Mouse (Mus musculus): Measurements from ENCODE around the gene Tshr.
"Not testable (repeated sequence)": the region's sequence is repeated elsewhere in the genome, so short reads cannot be mapped to it uniquely, and the experiment has no call there.

Gene Tshr

DNA sequence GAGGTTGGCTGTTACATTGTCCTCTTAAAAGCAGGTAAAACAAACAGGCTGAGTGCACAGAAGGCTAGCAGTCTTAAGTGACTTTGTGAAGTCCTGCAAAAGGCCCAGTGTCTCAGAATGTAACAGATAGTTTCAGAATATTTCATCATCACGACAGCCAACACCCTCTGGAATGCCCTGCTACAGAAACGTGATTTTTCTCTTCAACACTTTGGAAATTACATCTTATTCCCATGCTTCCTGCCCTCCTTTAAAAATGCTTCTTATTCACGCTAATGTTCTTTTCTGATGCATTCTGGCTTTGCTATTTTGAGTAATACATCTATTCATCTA is 111.8 kb downstream of the Tshr start:
- no peak for DNase-seq (ENCODE audit: low spot score in 2 of 2)

DNA sequence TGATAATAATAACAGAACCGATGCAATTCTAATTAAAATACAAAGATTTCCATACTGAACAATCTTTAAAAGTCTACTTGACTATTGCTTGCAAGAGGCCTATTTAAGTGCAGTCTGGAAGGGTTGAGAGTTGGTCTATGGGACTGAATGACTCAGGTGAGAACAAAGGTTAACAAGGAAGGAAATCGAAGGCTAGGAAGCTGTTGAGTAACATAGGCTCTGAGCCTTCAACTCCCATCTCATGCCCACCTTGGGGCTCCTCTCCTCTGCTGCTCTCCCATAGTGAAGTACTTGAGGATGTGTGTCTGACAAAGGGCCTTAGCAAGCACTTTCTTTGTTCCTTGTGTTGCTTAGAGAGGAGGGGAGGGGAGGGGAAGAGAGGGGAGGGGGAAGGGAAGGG is 116.1 kb downstream of the Tshr start:
- DNase-seq (ENCODE audit: low spot score in 2 of 2): no peak

DNA sequence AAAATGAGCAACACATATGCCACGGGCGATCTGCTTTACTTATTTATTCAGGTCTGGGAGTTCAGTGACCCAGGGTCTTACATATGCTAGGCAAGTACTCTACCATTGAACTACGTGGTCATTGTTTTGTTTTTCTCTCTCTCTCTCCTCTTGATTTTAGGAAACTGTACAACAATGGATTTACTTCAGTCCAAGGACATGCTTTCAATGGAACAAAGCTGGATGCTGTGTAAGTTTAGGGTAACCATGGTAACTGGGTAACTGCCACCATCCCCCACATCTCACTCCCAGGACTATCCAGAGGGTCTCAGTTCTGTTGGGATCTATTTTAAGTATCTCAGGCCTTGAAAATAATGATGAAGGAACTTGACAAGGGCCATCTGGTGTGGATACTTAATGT is 127.4 kb downstream of the Tshr start:
- DNase-seq (ENCODE audit: low spot score in 2 of 2): no peak

- no peak for DNase-seq (ENCODE audit: low spot score in 2 of 2)
These were observed 129.6 kb downstream of the Tshr start for GRCm38 (mm10) chr12:91513980-91514379.

DNA sequence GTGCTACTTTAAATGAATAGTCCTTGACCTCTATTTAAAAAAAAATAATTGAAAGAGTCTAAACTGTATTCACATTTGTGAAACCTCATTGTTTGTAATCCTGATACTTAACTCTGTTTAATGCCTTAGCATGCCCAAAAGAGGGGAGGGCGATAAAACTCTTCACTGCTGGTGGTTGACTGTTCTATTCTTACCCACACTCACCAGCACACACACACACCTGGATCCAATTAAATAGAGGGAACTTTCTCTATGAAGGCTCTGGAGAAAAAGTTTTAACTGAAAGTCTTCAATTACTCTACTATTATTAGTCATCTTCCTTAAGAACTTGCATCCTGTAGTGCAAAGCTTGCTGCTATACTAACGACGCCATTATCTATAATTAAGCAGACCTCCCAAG is 133.4 kb downstream of the Tshr start:
- no peak for DNase-seq (ENCODE audit: low spot score in 2 of 2)

DNA sequence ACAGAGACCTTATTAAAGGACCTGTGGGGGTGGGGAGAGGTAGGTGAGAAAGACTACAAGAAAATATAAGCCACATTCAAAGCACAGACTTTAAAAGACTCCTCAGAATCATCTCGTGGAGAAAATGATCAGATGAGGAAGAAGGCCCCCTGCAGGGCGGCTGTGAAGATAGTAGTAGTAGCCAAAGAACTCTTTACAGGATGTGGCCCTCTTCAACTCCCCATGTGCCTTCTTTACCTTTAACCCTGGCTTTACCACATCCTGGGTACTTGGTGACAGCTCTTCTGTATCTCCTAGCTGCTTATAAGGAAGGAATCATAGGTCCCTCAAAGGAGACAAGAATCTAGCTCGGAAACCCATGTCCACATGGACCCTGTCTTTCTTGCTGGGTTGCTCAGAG is 139.3 kb downstream of the Tshr start:
- no peak for DNase-seq (ENCODE audit: low spot score in 2 of 2)

GRCm38 (mm10) chr12:91534514-91534913 is 150.2 kb downstream of the Tshr start:
- no peak for DNase-seq (ENCODE audit: low spot score in 2 of 2)

GRCm38 (mm10) chr12:91540202-91540601 is 155.8 kb downstream of the Tshr start:
- no peak for DNase-seq (ENCODE audit: low spot score in 2 of 2)

DNA sequence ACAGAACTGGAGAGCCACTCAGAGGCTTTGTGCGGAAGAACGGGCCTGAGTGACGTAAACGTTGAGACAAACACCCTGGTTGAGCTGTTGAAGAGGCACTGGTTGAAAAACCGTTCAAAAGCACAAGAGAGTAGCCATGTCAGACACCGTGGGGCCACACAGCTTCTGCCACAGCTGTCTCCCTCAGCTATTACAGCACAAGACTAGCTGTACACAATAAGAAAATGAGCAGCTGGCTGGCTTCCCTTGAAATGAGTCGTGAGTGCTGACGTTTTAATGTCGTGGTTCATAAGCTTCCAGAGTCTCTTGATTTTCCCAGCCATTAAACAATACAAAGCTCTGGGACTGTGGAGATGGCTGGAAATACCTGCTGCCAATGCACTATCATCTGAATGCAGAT is 165.1 kb downstream of the Tshr start:
- no peak for DNase-seq (ENCODE audit: low spot score in 2 of 2)

GRCm38 (mm10) chr12:91551773-91552526 is 167.6 kb downstream of the Tshr start:
- DNase-seq (ENCODE audit: low spot score in 2 of 2): peak in 1 of 2 experiments; percentile 42

DNA sequence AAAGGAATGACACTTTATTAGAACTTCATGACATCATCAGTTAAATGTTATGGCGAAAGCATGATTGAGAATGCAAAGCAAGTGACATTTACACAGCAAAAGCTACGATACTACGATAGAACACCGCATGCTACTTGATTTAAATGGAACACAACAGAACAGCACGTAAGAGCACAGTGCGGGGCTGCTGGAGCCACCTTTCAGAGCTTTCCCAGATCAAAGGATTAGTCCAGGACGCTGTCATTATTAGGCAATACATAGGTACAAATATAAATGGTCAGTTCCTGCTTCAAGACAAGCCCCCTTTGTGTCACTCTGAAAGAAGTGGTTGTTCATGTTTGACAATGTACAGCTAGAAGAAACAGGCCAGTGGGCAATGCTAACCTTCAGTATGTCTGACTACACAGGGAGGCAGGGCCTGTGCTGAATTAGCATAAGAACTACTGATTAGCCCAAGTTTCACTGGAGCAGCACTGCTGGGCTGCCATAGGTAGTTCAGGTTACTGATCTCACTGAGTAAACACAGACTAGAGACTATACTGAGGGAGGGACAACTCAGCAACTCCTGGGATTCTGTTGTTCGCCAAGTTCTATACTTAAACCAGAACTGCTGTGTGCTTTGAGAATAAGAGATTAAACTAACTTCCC is 173.1 kb downstream of the Tshr start:
- DNase-seq (ENCODE audit: low spot score in 2 of 2): not testable (repeated sequence)

DNA sequence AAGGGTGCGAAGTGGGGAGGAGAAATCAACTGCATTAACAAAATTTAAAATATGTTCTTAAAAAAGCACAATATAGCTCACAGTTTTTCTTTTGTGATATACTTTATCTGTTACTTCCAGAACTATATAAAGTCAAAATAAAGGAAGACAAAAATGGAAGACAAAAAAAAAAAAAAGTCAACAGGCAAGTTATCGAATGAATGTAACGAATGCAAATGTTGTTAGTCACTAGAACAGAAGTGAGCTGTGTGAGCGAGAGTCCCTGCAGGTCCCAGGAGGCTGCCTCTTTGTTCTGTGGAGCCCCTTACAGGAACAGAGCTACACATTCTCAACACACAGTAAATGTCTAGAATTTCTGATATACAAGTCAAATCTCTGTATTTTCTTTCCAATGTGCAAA is 173.8 kb downstream of the Tshr start:
- DNase-seq (ENCODE audit: low spot score in 2 of 2): not testable (repeated sequence)

DNA sequence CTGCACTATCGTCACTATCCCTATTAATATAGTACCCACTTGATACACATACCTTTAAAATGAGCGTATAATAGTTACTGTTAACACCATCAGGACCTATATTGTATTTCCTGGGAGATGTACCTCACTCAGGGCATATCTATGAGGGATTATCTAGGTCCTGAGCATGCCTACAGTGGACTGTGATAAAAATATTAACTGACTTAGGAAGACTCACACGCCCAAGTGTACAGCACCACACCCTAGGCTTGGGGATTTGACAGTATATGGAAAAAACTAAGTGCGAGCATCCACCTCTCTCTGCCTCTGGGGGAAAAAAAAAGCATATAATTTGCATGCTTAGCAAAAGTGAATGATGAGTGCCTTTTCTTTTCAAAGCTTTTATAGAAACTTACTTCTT is 182.8 kb downstream of the Tshr start:
- DNase-seq (ENCODE audit: low spot score in 2 of 2): no peak

DNA sequence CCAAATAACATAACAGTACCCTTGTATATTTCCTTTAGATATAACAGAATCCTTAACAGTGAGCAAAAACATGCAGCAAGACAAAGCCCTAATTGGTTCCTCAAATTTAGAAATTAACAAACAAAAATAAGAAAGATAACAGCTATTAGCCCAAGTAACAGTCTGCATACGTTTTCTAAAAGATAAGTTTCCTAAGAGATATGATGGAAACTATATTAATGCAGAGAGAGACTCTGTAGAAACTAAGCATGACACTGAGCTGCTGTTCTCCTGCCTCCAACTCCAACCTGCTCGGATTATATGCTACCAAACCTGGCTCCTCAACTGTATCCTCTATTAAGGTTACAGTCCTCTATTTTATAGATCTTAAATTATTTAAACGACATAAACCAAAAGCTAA is 184.9 kb downstream of the Tshr start:
- no peak for DNase-seq (ENCODE audit: low spot score in 2 of 2)

DNA sequence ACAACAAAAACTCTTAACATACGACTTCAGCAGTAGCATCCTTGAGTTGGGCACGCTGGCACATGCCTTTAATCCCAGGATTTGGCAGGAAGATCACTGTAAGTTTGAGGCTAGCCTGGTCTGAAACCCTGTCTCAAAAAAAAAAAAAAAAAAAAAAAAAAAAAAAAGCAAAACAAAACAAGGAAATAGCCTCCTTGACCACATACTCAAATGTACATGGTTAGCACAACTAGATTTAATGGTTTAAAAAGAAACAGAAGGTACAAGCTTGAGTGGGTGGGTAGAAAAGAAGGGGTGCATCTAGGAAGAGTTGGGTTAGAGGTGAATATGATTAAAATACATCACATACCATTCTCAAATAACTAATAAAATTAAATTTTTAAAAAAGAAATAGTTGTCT is 187.3 kb downstream of the Tshr start:
- no peak for DNase-seq (ENCODE audit: low spot score in 2 of 2)

DNA sequence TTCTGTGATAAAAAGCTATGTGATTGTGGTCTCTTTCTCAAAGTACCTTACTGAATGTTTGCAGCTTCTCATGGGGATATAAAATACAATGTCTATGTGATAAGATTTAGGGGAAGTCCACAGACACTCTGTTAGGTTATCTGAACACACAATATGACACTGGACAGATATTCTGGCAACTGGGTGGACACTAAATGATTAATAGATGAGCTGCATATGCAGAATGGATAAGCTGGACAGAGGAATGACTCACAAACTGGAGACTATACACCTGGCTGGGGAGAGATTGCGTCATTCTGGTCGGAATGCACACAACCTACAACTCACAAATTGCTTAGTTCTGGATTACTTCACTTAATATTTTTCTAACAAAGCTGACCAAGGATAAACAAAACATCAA is 195.3 kb downstream of the Tshr start:
- no peak for DNase-seq (ENCODE audit: low spot score in 2 of 2)

- no peak for DNase-seq (ENCODE audit: low spot score in 2 of 2)
These were observed 197.1 kb downstream of the Tshr start for GRCm38 (mm10) chr12:91581204-91582070.

DNA sequence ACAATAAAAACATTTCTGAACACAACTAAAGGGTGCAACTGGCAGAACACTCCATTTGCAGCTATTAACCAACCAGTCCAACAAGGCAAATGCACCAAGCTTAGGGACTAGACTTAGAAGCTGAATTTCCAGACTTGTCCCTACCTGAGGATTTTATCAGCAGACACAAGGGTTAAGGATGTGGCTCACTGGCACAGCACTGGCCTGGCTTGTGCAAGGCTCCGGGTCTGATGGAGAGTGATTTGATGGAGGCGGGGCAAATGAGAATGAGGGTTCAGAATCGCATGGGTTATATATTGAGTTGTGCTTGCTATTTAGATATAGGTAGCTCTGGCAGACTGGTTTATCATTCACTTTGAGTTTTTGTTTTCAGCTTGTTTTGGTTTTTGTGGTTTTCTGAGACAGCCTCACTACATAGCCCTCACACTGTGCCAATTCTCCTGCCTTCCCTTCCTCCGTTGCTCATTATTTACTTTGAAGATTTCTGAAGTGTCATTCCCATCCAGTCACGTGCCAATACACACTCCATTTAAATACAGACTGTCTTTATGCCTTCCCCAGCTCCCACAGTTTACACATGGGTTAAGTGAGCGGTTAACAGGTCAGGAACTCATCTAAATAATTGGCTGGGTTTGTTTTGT is 198.1 kb downstream of the Tshr start:
- no peak for DNase-seq (ENCODE audit: low spot score in 2 of 2)

DNA sequence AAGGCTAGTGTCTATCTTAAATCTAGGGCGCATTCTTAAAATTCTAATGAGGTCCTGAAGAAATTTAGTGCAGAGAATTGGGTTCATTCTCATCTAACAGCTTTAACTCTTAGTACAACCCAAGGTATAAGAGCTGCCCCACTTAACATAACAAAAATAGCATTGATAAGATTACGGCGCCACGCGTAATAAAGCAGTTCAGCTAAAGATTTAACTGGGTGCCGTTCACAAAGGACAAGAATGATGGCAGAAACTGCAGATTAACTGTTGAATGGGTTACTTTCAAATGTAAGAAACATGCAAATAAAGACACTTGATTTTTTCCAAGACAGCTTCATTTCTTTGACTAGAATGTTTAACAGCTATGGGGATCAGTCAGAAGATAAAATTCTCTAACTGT is 199.0 kb downstream of the Tshr start:
- no peak for DNase-seq (ENCODE audit: low spot score in 2 of 2)

- DNase-seq (ENCODE audit: low spot score in 2 of 2): no peak
These were observed 200.8 kb downstream of the Tshr start for GRCm38 (mm10) chr12:91585206-91585605.

DNA sequence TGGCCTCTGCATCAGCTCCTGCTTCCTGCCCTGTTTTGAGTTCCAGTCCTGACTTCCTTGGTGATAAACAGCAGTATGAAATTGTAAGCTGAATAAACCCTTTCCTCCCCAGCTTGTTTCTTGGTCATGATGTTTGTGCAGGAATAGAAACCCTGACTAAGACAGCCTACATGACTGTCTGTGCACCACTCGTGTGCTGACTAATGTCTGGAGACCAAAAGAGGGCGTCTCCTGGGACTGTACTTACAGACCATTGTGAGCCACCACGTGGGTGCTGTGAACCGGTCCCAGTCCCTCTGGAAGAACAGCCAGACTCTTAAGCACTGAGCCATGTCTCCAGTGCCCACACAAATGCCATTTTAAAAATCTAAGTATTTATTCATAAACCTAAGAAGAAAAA is 201.5 kb downstream of the Tshr start:
- not testable (repeated sequence) for DNase-seq (ENCODE audit: low spot score in 2 of 2)

DNA sequence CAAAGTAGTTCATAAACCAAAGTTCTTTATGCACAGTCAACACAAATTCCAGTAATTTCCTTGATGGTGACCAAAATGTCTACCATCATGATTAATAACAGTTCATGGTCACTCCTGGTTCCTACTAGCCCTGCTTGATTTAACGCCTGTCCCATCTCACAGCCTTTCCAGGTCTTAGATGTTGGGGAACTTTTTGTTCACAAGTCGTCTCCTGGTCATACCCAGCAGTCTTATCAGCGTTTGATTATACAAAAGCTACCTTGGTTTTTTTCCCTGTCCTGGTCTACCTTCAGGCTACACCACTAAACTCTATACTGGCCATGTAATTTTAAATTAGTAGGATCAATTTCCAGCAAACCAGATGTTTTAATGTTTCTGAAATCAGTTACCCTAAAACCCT is 202.7 kb downstream of the Tshr start:
- DNase-seq (ENCODE audit: low spot score in 2 of 2): no peak

All from spleen, postnatal 4 days (tissue).